Mouse (Mus musculus): ENCODE data around the gene Dlg2. TPM values are rescaled to one million over a fixed set of nuclear protein-coding genes. Genes with fewer than 3 reads are reported as not detected.
A peak's percentile ranks its signal among the peaks of the same experiment; 100 is the strongest.

Dlg2 gene
- polyA plus RNA-seq, 1 experiment: 1.3 TPM

- DNase-seq: no peak
- Histone ChIP-seq H3K4me1 (ENCODE audit: control insufficient read depth, insufficient read depth, low read length) (no peaks in the 10 kb centered on the region), H3K4me3 (replicated peaks; ENCODE audit: extremely low read depth, low read depth, low read length) (no peak overlapping the region)
- 75% methylated on average over 5 of the region's 5 CpGs for WGBS
- no peak for TF ChIP-seq POLR2A (IDR thresholded peaks at IDR 0.05; ENCODE audit: borderline replicate concordance, extremely low read depth, low read depth, low read length)
- TF ChIP-seq CTCF (IDR thresholded peaks at IDR 0.05; ENCODE audit: insufficient read depth, low read length): no peak
These were observed 935.6 kb downstream of the Dlg2 start for GRCm38 (mm10) chr7:91412109-91412508.

- DNase-seq: no peak
- no peak overlapping the region for H3K4me3 ChIP-seq (replicated peaks; ENCODE audit: extremely low read depth, low read depth, low read length)
- TF ChIP-seq POLR2A (IDR thresholded peaks at IDR 0.05; ENCODE audit: borderline replicate concordance, extremely low read depth, low read depth, low read length) (no peak), CTCF (IDR thresholded peaks at IDR 0.05; ENCODE audit: insufficient read depth, low read length) (no peak)
- WGBS: 72% methylated on average over 2 of the region's 2 CpGs
- H3K4me1 ChIP-seq (ENCODE audit: control insufficient read depth, insufficient read depth, low read length): no peaks in the 10 kb centered on the region
These were observed 937.7 kb downstream of the Dlg2 start for GRCm38 (mm10) chr7:91414150-91414549.

- Histone ChIP-seq H3K4me1 (ENCODE audit: control insufficient read depth, insufficient read depth, low read length) (no peaks in the 10 kb centered on the region), H3K4me3 (replicated peaks; ENCODE audit: extremely low read depth, low read depth, low read length) (no peak overlapping the region)
- WGBS: 83% methylated on average over 2 of the region's 2 CpGs
- TF ChIP-seq POLR2A (IDR thresholded peaks at IDR 0.05; ENCODE audit: borderline replicate concordance, extremely low read depth, low read depth, low read length) (no peak), CTCF (IDR thresholded peaks at IDR 0.05; ENCODE audit: insufficient read depth, low read length) (no peak)
- DNase-seq: no peak
These were observed 938.3 kb downstream of the Dlg2 start for GRCm38 (mm10) chr7:91414749-91415148.

- Histone ChIP-seq H3K4me3 (replicated peaks; ENCODE audit: extremely low read depth, low read depth, low read length) (no peak overlapping the region), H3K4me1 (ENCODE audit: control insufficient read depth, insufficient read depth, low read length) (no peaks in the 10 kb centered on the region)
- no peak for TF ChIP-seq CTCF (IDR thresholded peaks at IDR 0.05; ENCODE audit: insufficient read depth, low read length)
- TF ChIP-seq POLR2A (IDR thresholded peaks at IDR 0.05; ENCODE audit: borderline replicate concordance, extremely low read depth, low read depth, low read length): no peak
- WGBS: 70% methylated on average over 4 of the region's 4 CpGs
- no peak for DNase-seq
These were observed 943.7 kb downstream of the Dlg2 start for GRCm38 (mm10) chr7:91420215-91420614.

- WGBS: 36% methylated on average over 4 of the region's 4 CpGs
- Histone ChIP-seq H3K4me3 (replicated peaks; ENCODE audit: extremely low read depth, low read depth, low read length) (no peak overlapping the region), H3K4me1 (ENCODE audit: control insufficient read depth, insufficient read depth, low read length) (no peaks in the 10 kb centered on the region)
- DNase-seq: no peak
- TF ChIP-seq CTCF (IDR thresholded peaks at IDR 0.05; ENCODE audit: insufficient read depth, low read length) (no peak), POLR2A (IDR thresholded peaks at IDR 0.05; ENCODE audit: borderline replicate concordance, extremely low read depth, low read depth, low read length) (no peak)
These were observed 947.3 kb downstream of the Dlg2 start for GRCm38 (mm10) chr7:91423784-91424183.

GRCm38 (mm10) chr7:91429712-91430275 is 953.3 kb downstream of the Dlg2 start:
- no peak for DNase-seq
- 75% methylated on average over 5 of the region's 5 CpGs for WGBS
- Histone ChIP-seq H3K4me1 (ENCODE audit: control insufficient read depth, insufficient read depth, low read length) (no peaks in the 10 kb centered on the region), H3K4me3 (replicated peaks; ENCODE audit: extremely low read depth, low read depth, low read length) (no peak overlapping the region)
- TF ChIP-seq POLR2A (IDR thresholded peaks at IDR 0.05; ENCODE audit: borderline replicate concordance, extremely low read depth, low read depth, low read length) (no peak), CTCF (IDR thresholded peaks at IDR 0.05; ENCODE audit: insufficient read depth, low read length) (no peak)

GRCm38 (mm10) chr7:91431594-91432240 is 955.2 kb downstream of the Dlg2 start:
- no peaks in the 10 kb centered on the region for H3K4me1 ChIP-seq (ENCODE audit: control insufficient read depth, insufficient read depth, low read length)
- no peak overlapping the region for H3K4me3 ChIP-seq (replicated peaks; ENCODE audit: extremely low read depth, low read depth, low read length)
- WGBS: 30% methylated on average over 11 of the region's 11 CpGs
- TF ChIP-seq POLR2A (IDR thresholded peaks at IDR 0.05; ENCODE audit: borderline replicate concordance, extremely low read depth, low read depth, low read length) (no peak), CTCF (IDR thresholded peaks at IDR 0.05; ENCODE audit: insufficient read depth, low read length) (peak; percentile 49)
- DNase-seq: peak; percentile 10

GRCm38 (mm10) chr7:91432563-91432962 is 956.1 kb downstream of the Dlg2 start:
- 83% methylated on average over 4 of the region's 4 CpGs for WGBS
- Histone ChIP-seq H3K4me1 (ENCODE audit: control insufficient read depth, insufficient read depth, low read length) (no peaks in the 10 kb centered on the region), H3K4me3 (replicated peaks; ENCODE audit: extremely low read depth, low read depth, low read length) (no peak overlapping the region)
- TF ChIP-seq POLR2A (IDR thresholded peaks at IDR 0.05; ENCODE audit: borderline replicate concordance, extremely low read depth, low read depth, low read length) (no peak), CTCF (IDR thresholded peaks at IDR 0.05; ENCODE audit: insufficient read depth, low read length) (no peak)
- no peak for DNase-seq

- DNase-seq: no peak
- no peak overlapping the region for H3K4me3 ChIP-seq (replicated peaks; ENCODE audit: extremely low read depth, low read depth, low read length)
- no peak for TF ChIP-seq CTCF (IDR thresholded peaks at IDR 0.05; ENCODE audit: insufficient read depth, low read length)
- 72% methylated on average over 5 of the region's 5 CpGs for WGBS
- no peaks in the 10 kb centered on the region for H3K4me1 ChIP-seq (ENCODE audit: control insufficient read depth, insufficient read depth, low read length)
These were observed 958.3 kb downstream of the Dlg2 start for GRCm38 (mm10) chr7:91434739-91435138.

- Histone ChIP-seq H3K4me3 (replicated peaks; ENCODE audit: extremely low read depth, low read depth, low read length) (no peak overlapping the region), H3K4me1 (ENCODE audit: control insufficient read depth, insufficient read depth, low read length) (no peaks in the 10 kb centered on the region)
- 74% methylated on average over 6 of the region's 6 CpGs for WGBS
- no peak for DNase-seq
- TF ChIP-seq CTCF (IDR thresholded peaks at IDR 0.05; ENCODE audit: insufficient read depth, low read length) (no peak), POLR2A (IDR thresholded peaks at IDR 0.05; ENCODE audit: borderline replicate concordance, extremely low read depth, low read depth, low read length) (no peak)
These were observed 963.9 kb downstream of the Dlg2 start for GRCm38 (mm10) chr7:91440326-91440725.
